Mouse (Mus musculus) liver, adult 2 months (tissue): ENCODE measurements around the gene Krt23.

Source experiments
- CTCF ChIP-seq: fragments of 200-500 bp; IDR thresholded peaks from 2 replicates; pipeline ENCODE4 v1.5.1; 2011; ENCODE audit warnings: low read depth, low read length, control low read depth
- POLR2A ChIP-seq: fragments of 200-500 bp; IDR thresholded peaks from 2 replicates; pipeline ENCODE4 v1.6.1; 2011; ENCODE audit warnings: low read length, control low read depth; ENCODE audit not compliant: insufficient read depth; ENCODE audit errors: extremely low read depth

- TF ChIP-seq CTCF = no peak
- no peak for TF ChIP-seq POLR2A
Measured at GRCm38 (mm10) chr11:99521288-99521860, 28.4 kb upstream of the Krt23 start, which contains the start of gene Krt39.
